Comparison of ENCODE assay signal across 22 mouse cellular contexts in the genomic region with DNA sequence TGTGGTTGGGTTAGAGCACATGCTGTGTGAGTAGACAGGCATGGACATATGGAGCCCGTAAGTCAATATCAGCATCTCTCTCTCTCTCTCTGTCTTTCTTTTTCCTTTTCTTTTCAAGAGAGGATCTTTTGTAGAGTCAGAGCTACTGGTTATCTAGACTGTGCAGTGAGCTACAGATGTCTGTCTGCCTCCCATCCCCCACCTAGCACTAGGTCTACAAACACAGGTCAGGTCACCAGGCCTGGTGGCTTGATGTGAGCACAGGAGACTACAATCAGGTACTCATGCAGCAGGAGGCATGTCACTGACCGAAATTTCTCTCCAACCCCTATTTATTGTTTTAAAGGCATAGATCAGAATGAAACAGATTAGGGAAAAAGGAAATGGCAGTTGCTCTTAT.
DNase-seq lines count a peak whose midpoint lies in the region; ATAC-seq and TF ChIP-seq lines count a peak whose summit lies in the region.
"Had no signal": no experiment of that assay in that cellular context is flagged by ENCODE, and none has a peak within 500 bp of the region (broad histone marks: within the 10 kb centered on the region; RNA-seq: fewer than 3 reads in every experiment).

No protein-coding gene starts in this region.

- H3K27me3 ChIP-seq in liver, embryonic 11.5 days (replicated peaks; ENCODE audit: control insufficient read depth, insufficient read depth, low read length), result no peaks in the 10 kb centered on the region
- H3K27me3 ChIP-seq in liver, embryonic 13.5 days, result no peaks in the 10 kb centered on the region
- H3K27me3 ChIP-seq: embryonic facial prominence, embryonic 12.5 days had no signal

- no peak overlapping the region for H3K4me3 ChIP-seq in layer of hippocampus, adult 2 months
- H3K4me3 ChIP-seq in liver, embryonic 11.5 days (ENCODE audit: low read depth, low read length), result no peak overlapping the region
- no peak overlapping the region for H3K4me3 ChIP-seq in liver, embryonic 13.5 days (replicated peaks)
- H3K4me3 ChIP-seq: embryonic facial prominence, embryonic 10.5 days; embryonic facial prominence, embryonic 12.5 days had no signal

- no peaks in the 10 kb centered on the region for H3K9me3 ChIP-seq in liver, embryonic 11.5 days (ENCODE audit: control insufficient read depth, low read length)
- no peaks in the 10 kb centered on the region for H3K9me3 ChIP-seq in liver, embryonic 13.5 days (replicated peaks)
- H3K9me3 ChIP-seq: embryonic facial prominence, embryonic 10.5 days; embryonic facial prominence, embryonic 12.5 days; G1E had no signal

- no peaks in the 10 kb centered on the region for H3K4me1 ChIP-seq in liver, embryonic 11.5 days (replicated peaks; ENCODE audit: control insufficient read depth, insufficient read depth, low read length)
- peaks cover 4% of the 10 kb centered on the region for H3K4me1 ChIP-seq in liver, embryonic 13.5 days (replicated peaks)
- H3K4me1 ChIP-seq: embryonic facial prominence, embryonic 10.5 days; embryonic facial prominence, embryonic 12.5 days had no signal

- WGBS in liver, embryonic 11.5 days, result 64% methylated on average over 2 of the region's 2 CpGs
- WGBS in liver, embryonic 13.5 days (ENCODE audit: insufficient replicate concordance), result 49% methylated on average over 2 of the region's 2 CpGs

- H3K9ac ChIP-seq in liver, embryonic 11.5 days (ENCODE audit: low read depth, low read length), result no peak overlapping the region
- no peak overlapping the region for H3K9ac ChIP-seq in liver, embryonic 13.5 days
- H3K9ac ChIP-seq: embryonic facial prominence, embryonic 12.5 days had no signal

- intact Hi-C loops in left cerebral cortex, postnatal 36 days (cut with DNase I), result loop anchor here (5.0 to 10.0 kb wide), 2 partner anchors 86 to 822 kb away; no protein-coding TSS in a partner anchor

- no peak overlapping the region for H3K4me2 ChIP-seq in liver, embryonic 11.5 days
- H3K4me2 ChIP-seq in liver, embryonic 13.5 days, result no peak overlapping the region
- H3K4me2 ChIP-seq: embryonic facial prominence, embryonic 12.5 days had no signal

- TF ChIP-seq CTCF in layer of hippocampus, adult 2 months (conservative IDR thresholded peaks at IDR 0.05), result no peak

- no peak for DNase-seq in layer of hippocampus, adult 2 months (ENCODE audit: low spot score in 2 of 2)
- DNase-seq in layer of hippocampus, adult 11-12 months (ENCODE audit: low spot score), result no peak
- DNase-seq in liver, embryonic 11.5 days (ENCODE audit: low spot score), result no peak
- DNase-seq in liver, embryonic 13.5 days, result peak; percentile 3
- DNase-seq in left cerebral cortex, postnatal 36 days (ENCODE audit: low spot score in 2 of 2), result no peak
- DNase-seq: adrenal gland, adult 8-10 months; adrenal gland, postnatal 14 days; adrenal gland, postnatal 36 days; B cell, adult 2 months; cerebellum, adult 11-12 months; cerebellum, adult 2 months; cerebellum, adult 9-10 months; cerebellum, postnatal 10 days; cerebellum, postnatal 25 days had no signal

- ATAC-seq in liver, embryonic 11.5 days (replicated peaks; ENCODE audit: low FRiP score), result peak; percentile 60
- peak; percentile 45; the same call in 1 of the 2 replicates for ATAC-seq in liver, embryonic 13.5 days (ENCODE audit: low read depth)
- ATAC-seq: activated CD4-positive, CD25-positive, alpha-beta regulatory T cell, adult 4 months; CD4-positive, CD25-positive, alpha-beta regulatory T cell, adult 4 months; forebrain, embryonic 14.5 days; forebrain, embryonic 16.5 days; Patski had no signal

- H3K27ac ChIP-seq in layer of hippocampus, adult 2 months, result peak overlapping the region; percentile 70
- no peak overlapping the region for H3K27ac ChIP-seq in liver, embryonic 11.5 days (ENCODE audit: low read depth, low read length)
- no peak overlapping the region for H3K27ac ChIP-seq in liver, embryonic 13.5 days
- H3K27ac ChIP-seq: embryonic facial prominence, embryonic 10.5 days; embryonic facial prominence, embryonic 12.5 days had no signal

- no peaks in the 10 kb centered on the region for H3K36me3 ChIP-seq in liver, embryonic 11.5 days (ENCODE audit: control insufficient read depth, insufficient read depth, low read length)
- no peaks in the 10 kb centered on the region for H3K36me3 ChIP-seq in liver, embryonic 13.5 days
- H3K36me3 ChIP-seq: embryonic facial prominence, embryonic 10.5 days; embryonic facial prominence, embryonic 12.5 days; G1E had no signal
